Mouse (Mus musculus) kidney, postnatal 14 days (tissue): ENCODE results near the gene Cox17.
"Not testable (repeated sequence)": the region's sequence is repeated elsewhere in the genome, so short reads cannot be mapped to it uniquely, and the experiment has no call there.

Experiments used
- DNase-seq: peaks from one replicate; pipeline ENCODE4 v3.0.0; 2022; ENCODE audit warnings: mixed read lengths

Gene Cox17

GRCm38 (mm10) chr16:38346529-38347325, at the start of gene Cox17, which contains the start of gene Gm21987:
Cox17 (plus strand) TSS chr16:38346991.
Gm21987 (plus strand) TSS chr16:38347040.
- peak; percentile 96 for DNase-seq

- DNase-seq = no peak
Measured at GRCm38 (mm10) chr16:38298410-38298809, 48.4 kb upstream of the Cox17 start.

DNA sequence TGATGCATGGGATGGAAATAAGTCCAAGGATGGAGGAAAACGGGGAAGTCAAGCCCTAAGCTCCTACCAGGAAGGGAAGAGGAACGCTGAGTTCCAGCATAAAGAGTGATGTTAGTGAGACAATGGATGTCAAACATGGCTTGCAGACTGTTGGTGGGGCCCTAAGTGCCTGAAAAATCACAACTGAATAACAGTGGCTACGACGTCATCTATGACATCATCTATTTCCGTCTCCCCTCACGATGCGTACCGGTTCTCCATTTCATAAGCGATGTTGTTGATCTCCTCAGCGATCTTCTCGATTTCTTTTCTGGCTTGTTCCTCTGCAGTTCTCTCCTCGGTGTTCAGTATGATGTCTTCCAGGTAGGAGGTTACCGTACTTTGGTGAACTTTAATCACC, 44.4 kb upstream of the Cox17 start:
- no peak for DNase-seq

DNA sequence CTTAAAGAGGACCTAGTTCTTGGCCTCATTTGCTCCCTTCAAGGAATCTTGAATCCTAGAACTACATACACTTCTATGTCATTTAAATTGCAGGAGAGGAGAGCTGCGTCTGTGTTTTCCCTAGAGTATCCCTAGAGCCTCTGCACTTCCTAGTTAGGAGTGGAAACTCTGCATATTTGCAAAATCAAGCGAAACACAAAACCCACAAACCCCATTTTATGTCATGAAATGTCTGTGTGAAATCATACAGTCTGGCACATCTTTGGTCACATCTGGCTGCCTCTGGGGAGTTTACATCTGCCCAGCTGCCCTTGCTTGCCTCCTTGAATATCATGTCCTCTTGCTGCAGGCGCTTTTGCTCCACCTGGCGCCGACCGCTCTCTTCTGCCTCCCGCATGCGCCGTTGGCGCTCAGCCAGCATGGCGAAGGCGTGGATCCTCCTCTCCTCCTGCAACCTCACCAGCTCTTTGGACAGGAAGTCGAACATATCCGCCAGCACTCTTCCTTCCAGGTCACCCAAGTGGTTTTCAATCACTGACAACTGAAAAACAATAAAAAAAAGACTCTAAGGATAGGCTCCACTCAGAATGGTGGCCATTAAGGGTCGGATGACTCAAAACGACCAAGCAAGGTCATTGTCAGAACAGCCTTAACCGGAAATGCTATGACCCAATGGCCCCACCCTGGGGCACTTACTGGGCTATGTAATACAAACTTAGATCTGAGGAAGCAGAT, 42.2 kb upstream of the Cox17 start:
- peak; percentile 81 for DNase-seq

DNA sequence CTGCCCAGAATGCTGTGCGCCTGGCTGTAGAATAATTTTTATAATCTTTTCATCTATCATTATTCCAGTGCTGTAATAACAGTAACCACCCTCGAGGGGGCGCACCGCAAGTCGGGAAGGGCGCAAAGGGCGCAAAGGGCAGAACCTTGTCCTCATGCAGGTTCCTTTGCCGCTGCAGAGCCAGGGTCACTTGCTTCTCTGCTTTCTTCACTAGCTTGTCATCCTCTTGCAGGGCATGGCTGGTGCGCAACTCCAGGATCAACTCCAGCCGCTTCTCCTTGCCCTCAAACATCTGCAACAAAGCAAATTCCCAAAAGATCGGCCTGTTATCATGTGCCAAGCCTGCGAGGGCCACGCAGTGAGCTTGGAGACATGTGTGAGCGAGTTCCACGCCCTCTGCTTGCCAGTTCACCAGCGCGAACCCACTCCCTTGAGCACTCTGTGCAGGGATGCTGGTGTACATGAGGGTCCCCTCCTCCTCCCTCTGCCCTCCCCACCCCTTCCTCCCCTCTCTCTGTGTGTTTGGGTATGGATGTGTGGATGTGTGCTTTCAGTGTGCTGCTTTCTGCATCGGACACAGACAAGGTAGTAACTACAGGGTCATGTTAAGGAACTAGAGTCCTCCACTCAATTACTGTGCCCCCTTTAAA, 40.1 kb upstream of the Cox17 start:
- DNase-seq = no peak

GRCm38 (mm10) chr16:38307221-38307605, 39.6 kb upstream of the Cox17 start:
- DNase-seq = no peak

GRCm38 (mm10) chr16:38307651-38308050, 39.1 kb upstream of the Cox17 start:
- no peak for DNase-seq

DNA sequence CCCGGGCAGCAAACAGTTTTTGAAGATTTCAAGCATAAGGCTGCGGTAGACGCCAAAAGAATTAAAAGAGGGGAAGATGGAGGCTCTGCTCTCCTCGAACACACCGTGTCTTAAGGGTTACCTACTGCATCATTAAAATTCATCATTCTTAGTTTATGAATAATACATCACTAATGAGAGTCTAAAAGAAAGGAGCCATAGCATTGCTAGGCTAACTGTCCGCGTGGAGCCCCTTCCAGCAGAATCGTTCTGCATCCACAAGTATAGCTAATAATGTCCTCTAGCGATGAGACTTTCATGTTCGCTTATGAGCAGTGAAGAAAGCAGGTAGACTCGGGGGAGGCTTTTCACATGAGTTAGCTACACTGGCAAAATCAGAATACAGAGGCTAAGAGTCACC, 38.6 kb upstream of the Cox17 start:
- DNase-seq = no peak

DNA sequence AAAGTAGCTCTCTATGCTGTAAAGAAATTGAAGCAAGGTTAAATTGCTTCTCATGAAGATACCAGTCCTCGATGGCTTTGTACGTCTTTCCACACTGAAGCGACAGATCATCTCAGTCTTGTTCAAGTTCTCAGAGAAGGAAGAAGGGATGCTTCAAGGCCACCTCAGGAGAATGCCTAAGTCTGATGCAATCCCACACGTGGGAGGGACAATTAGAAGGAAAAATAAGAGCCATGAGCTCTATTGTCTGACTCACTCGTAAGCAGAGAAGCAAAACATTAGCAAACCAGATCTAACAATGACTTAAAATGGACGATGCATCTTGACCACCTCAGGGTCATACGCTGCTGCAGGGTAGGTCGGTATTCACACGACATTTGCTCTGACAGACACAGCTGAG, 28.3 kb upstream of the Cox17 start:
- DNase-seq = no peak

DNA sequence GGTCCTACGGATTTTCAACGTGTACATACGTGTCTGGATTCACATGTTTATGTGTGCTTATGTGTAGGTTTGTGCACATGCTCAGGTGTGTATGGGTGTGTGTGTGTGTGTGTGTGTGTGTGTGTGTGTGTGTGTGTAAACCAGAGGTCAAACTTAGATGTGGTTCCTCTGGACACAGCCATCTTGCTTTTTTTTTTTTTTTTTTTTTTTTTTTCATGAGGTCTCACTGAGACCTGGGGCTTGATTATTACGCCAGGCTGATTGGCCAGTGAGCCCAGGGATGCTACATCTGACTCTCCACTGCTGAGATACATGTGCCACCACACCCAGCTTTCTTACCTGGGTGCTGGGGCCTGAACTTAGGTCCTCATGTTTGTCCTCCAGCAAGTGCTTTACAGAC, 27.7 kb upstream of the Cox17 start:
- no peak for DNase-seq

- peak; percentile 44 for DNase-seq
Measured at GRCm38 (mm10) chr16:38321452-38321935, 25.3 kb upstream of the Cox17 start.

- no peak for DNase-seq
Measured at GRCm38 (mm10) chr16:38324311-38324710, 22.5 kb upstream of the Cox17 start.

- DNase-seq = no peak
Measured at GRCm38 (mm10) chr16:38326778-38327397, 19.9 kb upstream of the Cox17 start.

DNA sequence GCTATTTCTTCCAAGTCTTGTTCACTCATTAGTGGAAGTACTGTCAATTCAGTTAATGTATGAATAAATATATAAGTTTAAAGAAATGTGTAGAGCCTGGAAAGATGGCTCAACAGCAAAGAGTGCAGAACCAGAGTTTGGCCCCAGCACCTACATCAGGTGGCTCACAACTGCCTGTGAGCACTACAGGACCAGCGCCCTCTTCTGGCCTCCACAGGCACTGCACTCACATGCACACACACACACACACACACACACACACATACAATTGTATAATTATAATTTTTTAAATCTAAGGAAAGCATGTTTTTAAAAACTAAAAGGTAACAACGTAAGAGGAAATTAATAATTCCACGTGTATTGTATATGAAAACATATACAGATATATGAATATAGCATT, 17.5 kb upstream of the Cox17 start:
- no peak for DNase-seq

DNA sequence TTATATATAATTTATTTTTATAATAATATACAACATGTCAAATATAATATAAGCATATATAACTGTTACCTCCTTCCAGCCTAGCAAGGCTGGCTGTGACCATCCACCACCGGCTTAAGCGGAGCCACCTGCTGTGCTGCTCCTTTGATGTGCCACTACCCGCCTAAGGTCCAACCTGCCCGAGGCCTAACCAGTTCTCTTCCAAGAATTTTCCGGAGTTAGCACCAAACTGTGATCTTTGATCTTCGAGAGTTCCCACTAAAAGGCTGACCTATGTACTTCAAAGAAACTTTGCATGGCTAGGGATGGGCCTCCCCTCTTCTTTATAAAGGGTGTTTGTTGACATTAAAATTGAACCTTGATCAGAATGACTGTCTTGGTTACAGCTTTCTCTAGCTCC, 12.4 kb upstream of the Cox17 start:
- DNase-seq = peak; percentile 62

- DNase-seq = not testable (repeated sequence)
Measured at GRCm38 (mm10) chr16:38338077-38338476, 8.7 kb upstream of the Cox17 start.

DNA sequence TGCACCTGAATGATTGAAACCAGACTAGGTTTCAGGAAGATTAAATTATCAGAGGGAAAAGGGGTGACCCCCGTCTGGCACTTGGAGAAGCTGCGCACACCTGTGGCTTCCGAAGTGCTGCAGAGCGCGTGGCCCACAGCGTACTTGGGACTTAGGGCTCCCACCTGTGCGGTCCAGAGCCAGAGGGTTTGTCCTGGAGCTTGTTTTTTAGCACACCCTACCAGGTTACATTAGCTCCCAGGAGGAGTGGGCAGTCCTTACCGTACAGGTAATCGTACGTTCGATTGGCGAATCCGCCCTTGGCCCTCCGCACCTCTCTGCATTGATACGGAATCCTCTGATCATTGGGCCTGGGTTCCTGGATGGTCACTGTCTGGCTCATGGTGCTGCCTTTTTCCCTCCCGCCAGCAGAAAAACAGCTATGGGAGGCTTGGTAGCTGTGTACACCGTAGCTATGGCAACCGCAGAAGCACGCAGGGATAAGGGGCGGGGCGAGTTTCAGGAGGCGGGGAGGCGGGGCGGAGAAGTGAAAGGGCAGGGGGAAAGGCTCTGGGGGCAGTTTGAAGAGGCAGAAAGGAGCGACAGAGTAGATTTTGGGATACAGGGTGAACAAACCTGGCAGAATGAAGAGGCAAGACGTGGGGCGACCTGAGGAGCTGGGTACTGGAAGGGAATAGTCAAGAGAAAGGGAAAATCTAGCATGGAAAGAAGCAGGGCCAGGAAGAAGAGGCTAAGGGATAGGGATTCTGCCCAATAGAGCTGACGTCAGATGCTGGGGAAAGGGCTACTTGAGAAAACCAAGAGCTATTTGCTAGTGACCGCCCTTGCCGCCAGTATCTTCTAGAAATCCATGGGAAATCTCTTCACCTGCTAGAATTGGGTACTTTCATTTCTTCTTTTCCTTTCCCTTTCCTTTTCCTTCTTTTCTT, 5.1 kb upstream of the Cox17 start, which contains the start of gene Maats1:
Maats1 (minus strand) TSS at position 748 of the 929 bp plus-strand sequence.
- DNase-seq = peak; percentile 86

- DNase-seq = peak; percentile 37
Measured at GRCm38 (mm10) chr16:38344941-38345725, 1.7 kb upstream of the Cox17 start.

DNA sequence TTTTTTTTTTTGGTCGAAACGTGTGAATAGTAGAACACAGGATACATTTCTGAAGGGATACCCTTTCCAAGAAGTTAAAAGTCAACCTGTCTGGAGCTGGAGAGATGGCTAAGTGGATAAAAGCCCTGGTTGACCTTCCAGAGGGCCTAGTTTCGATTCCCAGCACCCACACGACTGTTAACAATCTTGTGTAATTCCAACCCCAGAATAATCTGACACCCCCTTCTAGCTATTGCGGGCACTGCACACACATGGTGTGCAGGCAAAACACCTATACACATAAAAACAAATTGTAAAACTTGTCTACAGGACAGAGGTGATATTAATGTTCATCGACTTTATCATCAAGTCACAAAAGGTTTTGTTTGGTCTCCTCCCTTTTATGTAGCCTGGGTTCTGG, 797 bp downstream of the Cox17 start:
- DNase-seq = no peak

- DNase-seq = no peak
Measured at GRCm38 (mm10) chr16:38348217-38348761, 1.5 kb downstream of the Cox17 start.

DNA sequence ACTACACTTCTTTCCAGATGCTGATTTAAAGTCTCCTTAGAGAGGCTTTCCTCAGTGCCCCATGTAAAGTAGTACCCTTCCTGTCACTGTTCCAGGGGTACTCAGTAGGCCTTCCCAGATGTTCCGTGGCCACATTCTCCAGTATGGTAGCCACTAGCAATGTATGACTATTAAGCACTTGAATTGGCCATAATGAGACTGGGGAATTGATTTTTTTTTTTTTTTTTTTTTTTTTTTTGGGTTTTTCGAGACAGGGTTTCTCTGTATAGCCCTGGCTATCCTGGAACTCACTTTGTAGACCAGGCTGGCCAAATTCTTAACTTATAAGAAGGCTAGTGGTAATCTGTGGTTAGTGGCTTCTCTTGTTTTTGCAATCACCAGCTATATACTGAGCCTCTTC, 3.1 kb downstream of the Cox17 start:
- no peak for DNase-seq
